Mouse (Mus musculus) CD8-positive naive resting alpha-beta T cell, adult 57 days (primary cell): ENCODE data around the gene Uqcc3. TPM values are rescaled to one million over a fixed set of nuclear protein-coding genes. Genes with fewer than 3 reads are reported as not detected.

Experiments
- total RNA-seq: library from RNA; stranded (reverse); gene quantifications from one replicate; pipeline ENCODE4 v1.2.4, GENCODE M21; 2023

The Uqcc3 gene
- total RNA-seq, result 31.5 TPM

DNA sequence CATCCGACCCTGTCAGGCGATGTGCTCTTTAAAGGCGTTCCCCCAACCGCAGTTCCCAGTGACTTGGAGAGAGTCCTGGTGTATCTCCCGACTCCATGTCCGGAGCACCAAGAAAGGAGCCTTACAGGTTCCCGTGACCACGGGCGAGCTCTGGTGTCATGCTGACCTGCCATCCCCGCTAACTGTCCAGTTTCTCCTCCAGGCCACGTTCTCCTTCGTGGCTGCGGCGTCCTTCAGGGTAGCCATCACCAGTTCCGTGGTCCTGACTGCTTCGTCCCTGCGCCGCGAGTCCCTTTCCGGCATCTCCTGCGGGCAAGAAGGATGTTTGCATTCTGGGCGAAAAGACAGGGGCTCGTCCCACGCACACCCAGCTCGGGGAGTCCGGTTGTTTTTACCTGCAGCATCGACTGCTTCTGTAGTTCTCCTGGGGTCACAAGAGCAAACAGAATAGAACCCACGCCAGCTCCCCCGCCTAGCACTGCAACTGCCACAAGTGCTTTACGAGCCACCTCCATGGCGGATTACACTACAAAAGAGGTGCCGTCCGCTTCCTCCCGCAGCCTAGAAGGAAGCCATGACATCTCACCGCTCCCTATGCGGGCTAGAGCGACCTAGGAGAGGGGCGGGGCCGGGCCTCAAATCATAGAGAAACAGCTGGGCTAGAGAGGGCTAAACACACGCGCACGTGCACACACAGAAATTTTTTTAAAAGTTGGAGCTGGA, at the start of gene Uqcc3:
Gene Uqcc3 (minus strand): TSS at position 613 of the 723 bp plus-strand sequence.

DNA sequence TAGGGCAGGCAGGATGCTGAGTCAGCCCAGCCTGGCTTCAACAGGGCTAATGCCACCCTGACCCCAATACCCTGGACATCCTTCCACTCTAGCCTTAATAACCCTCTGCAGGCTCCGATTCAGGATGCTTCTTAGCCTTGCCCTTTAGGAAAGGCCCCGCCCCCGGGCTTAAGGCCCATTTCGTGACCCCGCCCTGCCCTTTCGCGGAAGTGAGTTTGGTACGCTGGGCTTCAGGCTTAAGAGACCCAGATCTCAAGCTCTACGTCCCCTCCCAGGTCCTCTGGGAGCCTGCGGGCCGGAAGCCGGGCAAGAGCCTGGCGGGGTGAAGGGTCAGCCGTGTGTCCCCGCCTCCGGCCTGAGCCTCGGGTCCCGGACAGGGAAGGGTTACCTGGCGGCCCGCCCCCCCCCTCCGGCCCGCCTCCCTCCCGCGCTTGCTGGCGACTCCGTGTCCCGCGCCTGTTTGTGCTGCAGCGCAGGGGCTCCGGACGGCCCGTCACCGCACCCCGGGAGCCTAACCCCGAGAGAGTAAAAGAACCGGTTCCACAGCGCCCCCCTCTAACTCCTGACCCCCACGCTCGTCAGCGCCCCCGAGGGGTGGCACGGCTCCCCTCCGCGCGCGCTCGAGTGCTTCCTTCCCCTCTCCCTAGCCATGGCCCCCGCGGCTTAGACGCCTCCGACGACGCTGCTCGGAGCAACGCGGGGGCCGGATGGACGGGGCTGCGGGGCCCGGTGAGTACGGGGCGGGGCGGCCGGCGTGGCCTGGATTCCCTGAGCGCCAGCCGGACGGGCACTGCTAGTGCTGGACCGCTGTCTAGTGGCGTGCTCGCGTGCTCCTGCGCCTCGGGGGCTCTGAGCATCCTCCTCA, 48.7 kb upstream of the Uqcc3 start, which contains the start of the genes Rom1 and Eml3:
Gene Rom1 (minus strand): TSS at position 133 of the 865 bp plus-strand sequence.
Gene Eml3 (plus strand): TSS at position 329 of the 865 bp plus-strand sequence.

DNA sequence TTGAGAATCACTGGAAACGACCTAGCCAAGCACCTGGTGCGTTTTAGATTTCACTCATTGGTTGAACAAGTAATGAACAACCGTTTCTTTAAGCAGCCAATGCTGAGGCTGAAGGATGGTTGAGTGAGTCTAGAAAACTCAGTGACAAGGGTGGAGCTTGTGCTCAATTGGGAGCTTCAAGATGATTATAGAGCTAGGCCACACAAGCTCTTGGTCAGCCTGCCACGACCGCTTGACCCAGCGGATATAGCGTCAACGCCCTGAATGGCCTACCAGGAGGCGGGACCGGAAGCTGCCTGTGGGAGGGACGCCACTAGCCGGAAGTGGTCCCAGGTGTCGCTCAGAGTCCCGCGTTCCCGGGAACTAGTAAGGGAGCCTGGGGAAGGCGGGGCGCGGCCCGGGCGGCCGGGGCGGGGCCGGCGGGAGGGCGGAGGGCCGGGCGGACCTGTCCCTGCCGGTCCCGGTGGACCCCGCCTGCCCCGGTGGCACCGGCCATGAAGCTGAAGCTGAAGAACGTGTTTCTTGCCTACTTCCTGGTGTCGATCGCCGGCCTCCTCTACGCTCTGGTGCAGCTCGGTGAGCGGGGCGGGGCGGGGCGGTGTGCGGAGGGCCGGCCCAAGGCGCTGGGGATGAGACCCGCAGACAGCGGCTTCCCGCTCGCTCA, 39.5 kb upstream of the Uqcc3 start, which contains the start of gene B3gat3:
Gene B3gat3 (plus strand): TSS at position 302 of the 664 bp plus-strand sequence.

DNA sequence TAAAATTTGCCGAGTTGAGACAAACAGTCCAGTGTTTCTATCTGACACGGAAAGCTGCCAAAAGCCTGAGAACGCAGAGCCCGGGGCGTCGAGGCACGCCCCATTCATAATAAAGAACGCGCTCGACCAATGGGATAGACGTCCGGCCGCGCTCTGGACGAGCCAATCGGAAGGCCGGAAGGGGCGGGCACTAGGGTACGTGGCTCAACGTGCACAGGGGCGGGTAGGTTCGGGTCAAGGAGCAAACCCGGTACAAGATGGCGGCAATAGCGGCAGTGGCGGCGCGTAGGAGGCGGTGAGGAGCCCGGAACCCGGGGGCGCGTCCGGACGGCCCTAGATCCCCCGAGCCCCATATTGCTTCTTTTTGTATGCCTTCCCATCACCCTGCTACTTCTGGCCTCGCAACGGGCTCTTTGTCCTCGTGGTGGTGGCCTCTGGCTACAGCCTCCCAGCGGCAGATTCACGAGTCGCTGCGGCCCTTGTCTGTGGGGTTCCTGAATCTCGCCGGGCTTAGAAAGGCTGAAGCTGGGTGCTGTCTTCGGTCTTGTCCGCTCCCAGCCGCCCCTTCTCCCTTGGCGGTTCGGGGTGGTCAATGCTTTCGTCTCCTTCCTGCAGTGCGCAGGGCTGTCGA, 17.3 kb upstream of the Uqcc3 start, which contains the start of gene Ganab:
Gene Ganab (plus strand): TSS at position 207 of the 631 bp plus-strand sequence.

DNA sequence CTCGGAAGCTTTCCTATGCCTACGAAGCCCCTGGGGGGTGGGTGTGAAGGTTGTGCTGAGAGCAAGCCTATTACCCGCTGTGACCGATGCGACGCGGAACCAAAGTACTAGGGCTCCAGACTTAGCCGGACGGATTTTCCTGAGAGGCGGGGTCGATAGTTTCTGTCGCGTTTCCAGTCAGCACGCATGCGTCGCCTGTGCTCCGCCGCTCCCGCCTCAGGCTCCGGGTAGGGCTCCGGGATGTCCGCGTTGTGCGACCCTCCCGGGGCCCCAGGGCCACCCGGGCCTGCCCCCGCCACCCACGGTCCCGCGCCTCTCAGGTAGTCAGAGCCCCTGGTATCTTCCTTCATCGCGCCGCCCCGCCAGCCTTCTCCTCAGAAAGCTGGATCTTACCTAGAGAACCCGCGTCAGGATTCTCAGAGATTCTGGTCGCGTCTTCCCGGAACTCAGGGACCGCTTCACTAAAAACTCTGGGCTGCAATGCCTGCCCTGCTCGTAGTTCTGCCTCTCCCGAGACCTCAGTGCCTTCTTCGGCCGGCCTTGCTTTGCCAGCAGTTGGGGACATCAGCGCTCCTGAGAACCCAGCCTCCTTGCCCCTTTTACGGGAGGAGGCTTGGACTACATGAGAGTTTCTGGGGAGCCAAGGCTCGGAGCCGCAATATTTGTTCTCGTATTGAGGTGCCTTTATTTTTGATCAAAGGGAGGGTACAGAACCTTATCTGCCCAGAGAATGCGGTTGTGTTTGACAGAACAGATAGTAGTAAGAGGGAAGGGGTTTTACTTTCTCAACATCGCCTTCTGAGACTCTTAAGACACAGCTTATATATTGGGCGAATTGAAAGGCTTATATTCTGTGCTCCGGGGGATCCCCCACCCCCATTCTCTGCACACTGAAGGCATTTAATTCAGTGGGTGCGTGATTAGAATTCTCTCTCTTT, 12.4 kb upstream of the Uqcc3 start, which contains the start of gene Ints5:
Gene Ints5 (plus strand): TSS at position 177 of the 938 bp plus-strand sequence.

DNA sequence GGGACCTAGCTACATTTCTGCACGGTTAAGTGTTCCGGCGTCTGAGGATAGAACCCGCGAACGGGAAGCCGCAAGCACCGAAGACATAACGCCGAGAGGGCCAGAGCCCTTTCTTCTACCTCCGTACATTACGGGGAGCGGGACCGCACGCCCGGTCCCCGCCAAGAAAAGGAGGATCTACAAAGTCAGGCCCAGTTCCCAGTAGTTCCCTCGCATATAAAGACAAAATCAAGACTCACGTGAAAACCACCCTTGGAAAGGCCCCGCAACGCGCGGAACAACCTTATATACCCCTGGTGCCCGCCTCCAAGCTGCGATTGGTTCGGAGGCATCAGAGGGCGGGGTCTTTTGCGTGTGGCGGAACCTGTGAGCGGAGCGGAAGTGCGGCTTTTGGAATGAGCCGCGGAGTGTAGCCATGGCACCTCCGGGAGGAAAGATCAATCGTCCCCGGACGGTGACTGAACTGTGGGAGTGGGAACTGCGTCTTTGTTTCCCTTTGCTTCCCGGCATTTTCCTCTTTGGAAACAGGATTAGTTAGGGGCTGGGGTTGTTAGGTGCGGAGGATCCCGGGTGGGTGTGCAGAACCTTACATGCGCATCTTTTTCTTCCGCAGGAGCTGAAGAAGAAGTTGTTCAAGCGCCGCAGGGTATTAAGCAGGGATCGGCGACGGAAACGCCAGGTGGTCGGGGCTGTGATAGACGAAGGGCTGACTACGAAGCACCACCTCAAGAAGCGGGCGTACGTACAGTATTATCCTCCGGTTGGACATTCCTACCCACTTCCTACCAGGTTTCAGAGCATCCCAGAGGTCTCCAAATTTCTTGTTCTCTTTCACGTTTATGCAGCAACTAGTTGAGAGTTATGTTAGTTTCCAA, 8.0 kb upstream of the Uqcc3 start, which contains the start of the genes 1810009A15Rik and Gm49416:
Gene 1810009A15Rik (plus strand): TSS at position 343 of the 875 bp plus-strand sequence.
Gene Gm49416 (plus strand): TSS at position 416 of the 875 bp plus-strand sequence.

DNA sequence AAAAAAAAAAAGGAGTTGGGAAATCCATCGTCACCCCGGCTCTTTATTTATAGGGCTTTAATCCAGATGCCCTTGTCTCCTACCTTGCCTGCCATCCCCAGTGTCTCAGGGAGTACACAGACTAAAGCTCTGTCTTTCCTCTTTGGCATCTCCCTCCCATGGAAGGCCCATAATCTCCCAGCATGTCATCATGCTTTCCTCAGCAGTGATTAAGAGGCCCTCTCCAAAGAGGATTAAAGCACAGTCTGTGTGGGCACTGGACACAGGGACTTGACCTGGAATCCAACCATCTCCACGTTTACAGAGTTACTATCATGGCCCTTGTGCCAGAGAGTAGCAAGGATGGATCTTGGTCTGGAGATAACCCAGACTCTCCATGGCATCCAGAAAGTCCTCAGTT, 2.9 kb upstream of the Uqcc3 start, which contains the start of the genes Lbhd1 and Gm49403:
Gene Lbhd1 (plus strand): TSS at position 117 of the 400 bp plus-strand sequence.
Gene Gm49403 (plus strand): TSS at position 315 of the 400 bp plus-strand sequence.

DNA sequence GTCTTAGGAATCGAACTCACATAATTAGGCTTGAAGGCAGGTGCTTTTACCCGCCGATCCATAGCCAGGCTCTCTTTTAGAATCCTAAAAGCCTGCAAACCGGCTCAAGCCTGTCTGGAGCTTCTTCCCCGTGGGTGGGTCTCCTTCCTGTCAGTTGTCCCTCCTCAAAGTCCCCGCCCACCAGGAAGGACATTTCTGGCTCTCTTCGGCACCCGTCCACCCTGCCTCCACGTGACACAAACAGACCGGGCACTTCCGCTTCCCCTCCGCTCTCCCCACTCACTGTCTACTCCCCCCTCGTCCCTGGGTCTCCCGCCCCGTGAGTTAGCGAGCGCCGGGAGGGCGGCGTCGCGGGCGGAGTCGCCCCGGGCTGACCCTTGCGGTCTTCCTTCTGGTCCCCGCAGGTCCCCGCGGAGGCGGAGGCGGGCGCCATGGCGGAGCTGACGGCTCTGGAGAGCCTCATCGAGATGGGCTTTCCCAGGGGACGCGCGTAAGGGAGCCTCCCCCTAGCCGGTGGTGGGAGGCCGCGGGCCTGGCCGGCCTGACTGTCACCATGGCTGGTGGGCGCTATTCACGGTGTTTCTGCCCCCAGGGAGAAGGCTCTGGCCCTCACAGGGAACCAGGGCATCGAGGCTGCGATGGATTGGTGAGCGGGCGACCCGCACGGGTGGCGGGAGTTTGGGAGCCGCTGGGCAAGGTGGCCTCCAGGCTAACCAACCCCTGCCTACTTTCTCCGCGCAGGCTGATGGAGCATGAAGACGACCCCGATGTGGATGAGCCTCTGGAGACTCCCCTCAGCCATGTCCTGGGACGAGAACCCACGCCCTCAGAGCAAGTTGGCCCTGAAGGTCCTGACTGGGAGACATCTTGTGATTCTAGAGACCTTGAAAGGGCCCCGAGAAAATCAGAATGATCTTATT, 9.2 kb downstream of the Uqcc3 start, which contains the start of gene Ubxn1:
Gene Ubxn1 (plus strand): TSS at position 230 of the 920 bp plus-strand sequence.

DNA sequence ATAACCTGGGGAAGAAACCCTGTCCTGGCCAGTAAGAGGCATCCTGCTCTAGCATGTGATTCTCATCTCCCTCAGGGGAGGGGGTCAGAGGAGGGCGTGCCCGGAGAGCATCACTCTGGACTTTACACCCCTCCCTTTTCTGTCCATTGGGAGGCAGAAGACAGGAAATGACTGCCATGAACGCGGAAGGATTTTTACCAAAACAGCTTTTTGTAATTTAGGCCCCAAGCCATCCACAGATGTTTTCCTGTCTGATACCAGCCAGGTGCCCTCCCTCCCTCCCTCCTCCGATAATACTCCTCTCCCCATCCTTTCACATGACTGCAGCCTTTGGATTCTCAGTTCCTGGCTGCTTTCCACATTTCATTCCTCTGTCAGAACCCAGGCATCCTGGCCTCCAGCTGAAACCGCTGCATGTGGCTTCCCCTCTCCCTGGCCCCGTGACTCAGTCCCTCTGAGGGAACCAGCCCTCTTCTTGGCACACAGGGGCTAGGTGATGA, 30.3 kb downstream of the Uqcc3 start, which contains the start of gene Lrrn4cl:
Gene Lrrn4cl (plus strand): TSS at position 367 of the 500 bp plus-strand sequence.

DNA sequence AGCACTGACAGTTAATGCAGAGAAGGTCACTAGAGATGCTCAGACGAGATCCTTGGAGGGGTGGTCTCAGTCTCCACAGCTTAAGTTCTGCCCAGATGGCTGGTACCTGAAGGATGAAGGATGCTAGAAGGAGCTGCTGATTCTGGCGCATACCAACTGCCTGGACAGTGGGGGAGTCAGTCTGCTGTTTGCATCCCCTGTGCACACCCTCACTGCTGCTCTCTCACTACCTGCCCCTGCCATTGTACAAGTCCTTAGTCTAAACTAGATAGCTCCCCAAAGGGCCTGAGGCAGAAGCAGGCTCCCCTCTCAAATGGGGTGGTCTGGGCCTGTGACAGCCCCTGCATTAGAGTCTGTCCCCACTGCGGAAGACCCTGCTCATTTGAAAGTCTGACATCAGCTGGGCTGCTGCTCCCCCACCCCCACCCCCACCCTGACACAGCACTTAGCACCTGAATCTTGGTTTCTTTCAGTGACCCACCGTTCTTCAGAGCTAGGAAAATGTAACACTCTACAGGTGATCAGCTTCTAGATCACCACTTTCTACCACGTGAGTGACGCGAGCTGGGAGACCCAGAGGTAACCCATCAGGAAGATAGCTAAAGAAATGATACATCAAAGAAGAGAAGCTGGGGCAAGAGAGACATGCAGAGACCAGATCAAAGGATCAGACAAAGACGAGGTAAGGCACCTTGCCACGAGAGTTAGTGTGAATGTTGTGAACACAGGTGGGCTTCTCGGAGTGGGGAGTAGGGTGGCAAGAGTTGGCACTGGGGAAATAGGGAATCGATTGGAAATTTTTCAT, 41.4 kb downstream of the Uqcc3 start, which contains the start of gene Gng3:
Gene Gng3 (minus strand): TSS at position 92 of the 805 bp plus-strand sequence.

DNA sequence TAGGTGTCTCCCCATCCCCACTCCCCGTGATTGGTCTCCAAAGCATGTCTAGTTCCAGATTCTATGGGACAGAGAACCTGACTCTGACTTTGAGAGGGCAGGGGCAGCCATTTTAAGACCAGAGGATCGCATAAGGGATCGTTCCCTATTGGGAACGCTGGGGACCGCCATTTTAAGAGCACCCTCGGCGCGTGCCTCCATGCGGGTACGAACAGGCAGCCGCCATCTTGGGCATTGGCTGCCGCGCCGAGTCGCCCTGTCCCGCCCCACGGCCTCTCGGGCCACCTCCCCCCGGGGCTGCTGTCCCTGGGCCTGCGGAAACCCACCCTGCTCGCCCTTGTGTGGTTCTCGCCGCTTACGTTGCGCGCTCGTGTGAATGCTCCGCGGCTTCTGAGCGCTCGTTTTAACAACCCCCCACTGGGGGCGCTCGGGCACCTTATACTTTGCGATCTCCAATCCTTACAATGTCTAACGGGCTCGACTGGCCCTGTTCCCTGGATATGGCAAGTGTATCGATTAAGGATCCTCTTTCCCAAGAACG, 43.4 kb downstream of the Uqcc3 start, which contains the start of gene Bscl2:
Gene Bscl2 (plus strand): TSS at position 217 of the 541 bp plus-strand sequence.

Other genes with a start within 250 kb of the Uqcc3 start
- gene Chrm1, start 217.1 kb downstream of the Uqcc3 start, total RNA-seq, result not detected
- gene Slc3a2, start 157.6 kb downstream of the Uqcc3 start, total RNA-seq, result 222 TPM
- gene Wdr74, start 145.1 kb downstream of the Uqcc3 start, total RNA-seq, result 116 TPM
- 10.2 TPM for gene 1700092M07Rik, start 140.2 kb downstream of the Uqcc3 start, total RNA-seq
- gene Stx5a, start 139.5 kb downstream of the Uqcc3 start, total RNA-seq, result 221 TPM
- 393 TPM for gene Nxf1, start 123.8 kb downstream of the Uqcc3 start, total RNA-seq
- gene Tmem223, start 109.9 kb downstream of the Uqcc3 start, total RNA-seq, result 39.0 TPM
- gene Tmem179b, start 106.5 kb downstream of the Uqcc3 start, total RNA-seq, result 75.2 TPM
- 10.3 TPM for gene Taf6l, start 94.5 kb downstream of the Uqcc3 start, total RNA-seq
- gene Polr2g, start 82.3 kb downstream of the Uqcc3 start, total RNA-seq, result 59.8 TPM
- gene Zbtb3, start 78.4 kb downstream of the Uqcc3 start, total RNA-seq, result 0.58 TPM
- 22.9 TPM for gene Ttc9c, start 61.6 kb downstream of the Uqcc3 start, total RNA-seq
- gene Hnrnpul2, start 60.9 kb downstream of the Uqcc3 start, total RNA-seq, result 99.6 TPM
- 16.8 TPM for gene AC129217.1, start 51.1 kb downstream of the Uqcc3 start, total RNA-seq
- 41.8 TPM for gene Bscl2, start 43.5 kb downstream of the Uqcc3 start, total RNA-seq
- gene Gng3, start 41.7 kb downstream of the Uqcc3 start, total RNA-seq, result not detected
- gene Lrrn4cl, start 30.2 kb downstream of the Uqcc3 start, total RNA-seq, result 0.61 TPM
- 113 TPM for gene Ubxn1, start 9.4 kb downstream of the Uqcc3 start, total RNA-seq
- 9.4 TPM for gene Lbhd1, start 2.8 kb upstream of the Uqcc3 start, total RNA-seq
- not detected for gene Gm49403, start 3.0 kb upstream of the Uqcc3 start, total RNA-seq
- gene 1810009A15Rik, start 7.9 kb upstream of the Uqcc3 start, total RNA-seq, result 33.6 TPM
- 7.6 TPM for gene Gm49416, start 8.0 kb upstream of the Uqcc3 start, total RNA-seq
- gene Ints5, start 12.1 kb upstream of the Uqcc3 start, total RNA-seq, result 21.6 TPM
- gene Ganab, start 17.1 kb upstream of the Uqcc3 start, total RNA-seq, result 152 TPM
- 60.9 TPM for gene B3gat3, start 39.5 kb upstream of the Uqcc3 start, total RNA-seq
- gene Rom1, start 48.4 kb upstream of the Uqcc3 start, total RNA-seq, result 6.9 TPM
- 86.8 TPM for gene Eml3, start 48.6 kb upstream of the Uqcc3 start, total RNA-seq
- 164 TPM for gene Mta2, start 61.0 kb upstream of the Uqcc3 start, total RNA-seq
- gene Tut1, start 72.9 kb upstream of the Uqcc3 start, total RNA-seq, result 42.6 TPM
- 614 TPM for gene Eef1g, start 86.1 kb upstream of the Uqcc3 start, total RNA-seq
- gene Ahnak, start 108.4 kb upstream of the Uqcc3 start, total RNA-seq, result 120 TPM
- gene Scgb1a1, start 207.0 kb upstream of the Uqcc3 start, total RNA-seq, result not detected